Mouse (Mus musculus): ENCODE measurements around the gene Calu. TPM values are rescaled to one million over a fixed set of nuclear protein-coding genes. Genes with fewer than 3 reads are reported as not detected.
A peak's percentile ranks its signal among the peaks of the same experiment; 100 is the strongest.
"Not testable (repeated sequence)": the region's sequence is repeated elsewhere in the genome, so short reads cannot be mapped to it uniquely, and the experiment has no call there.

Calu gene
- total RNA-seq, 2 experiments from 2014 or later = 105 to 109 TPM

- peak; percentile 25 to 32 for DNase-seq (ENCODE audit: low spot score in 2 of 2)
These were observed 14.6 kb downstream of the Calu start for GRCm38 (mm10) chr6:29362246-29363128.

- no peak for DNase-seq (ENCODE audit: low spot score in 2 of 2)
These were observed 15.3 kb downstream of the Calu start for GRCm38 (mm10) chr6:29363129-29363515.

GRCm38 (mm10) chr6:29365277-29365676, 17.4 kb downstream of the Calu start:
- no peak for DNase-seq (ENCODE audit: low spot score in 2 of 2)

GRCm38 (mm10) chr6:29377386-29377785, 29.5 kb downstream of the Calu start:
- DNase-seq (ENCODE audit: low spot score in 2 of 2) = no peak

- no peak for DNase-seq (ENCODE audit: low spot score in 2 of 2)
These were observed 30.8 kb downstream of the Calu start for GRCm38 (mm10) chr6:29378678-29379077.

GRCm38 (mm10) chr6:29379954-29380353, 32.1 kb downstream of the Calu start:
- no peak for DNase-seq (ENCODE audit: low spot score in 2 of 2)

- DNase-seq (ENCODE audit: low spot score in 2 of 2) = no peak
These were observed 34.6 kb downstream of the Calu start for GRCm38 (mm10) chr6:29382442-29382841.

- peak in 1 of 2 experiments; percentile 8 for DNase-seq (ENCODE audit: low spot score in 2 of 2)
These were observed 40.2 kb downstream of the Calu start, which contains the start of gene Opn1sw for GRCm38 (mm10) chr6:29388052-29388518. Opn1sw (minus strand) TSS chr6:29388468.

GRCm38 (mm10) chr6:29388606-29389080, 40.8 kb downstream of the Calu start:
- peak; percentile 81 to 88 for DNase-seq (ENCODE audit: low spot score in 2 of 2)

GRCm38 (mm10) chr6:29389425-29389824, 41.6 kb downstream of the Calu start:
- DNase-seq (ENCODE audit: low spot score in 2 of 2) = no peak

- not testable (repeated sequence) for DNase-seq (ENCODE audit: low spot score in 2 of 2)
These were observed 42.6 kb downstream of the Calu start for GRCm38 (mm10) chr6:29390500-29390899.

- DNase-seq (ENCODE audit: low spot score in 2 of 2) = not testable (repeated sequence)
These were observed 43.4 kb downstream of the Calu start for GRCm38 (mm10) chr6:29391241-29391640.

GRCm38 (mm10) chr6:29391802-29392201, 43.9 kb downstream of the Calu start:
- no peak for DNase-seq (ENCODE audit: low spot score in 2 of 2)

GRCm38 (mm10) chr6:29394286-29394685, 46.4 kb downstream of the Calu start:
- DNase-seq (ENCODE audit: low spot score in 2 of 2) = no peak

GRCm38 (mm10) chr6:29395910-29396713, 48.2 kb downstream of the Calu start, which contains the start of gene Ccdc136:
Ccdc136 (plus strand) TSS chr6:29396309.
- peak; percentile 62 to 81 for DNase-seq (ENCODE audit: low spot score in 2 of 2)

- peak; percentile 29 to 38 for DNase-seq (ENCODE audit: low spot score in 2 of 2)
These were observed 49.1 kb downstream of the Calu start for GRCm38 (mm10) chr6:29396714-29397540.

- DNase-seq (ENCODE audit: low spot score in 2 of 2) = peak; percentile 62 to 73
These were observed 49.7 kb downstream of the Calu start for GRCm38 (mm10) chr6:29397575-29397974.

GRCm38 (mm10) chr6:29399851-29400250, 52.0 kb downstream of the Calu start:
- DNase-seq (ENCODE audit: low spot score in 2 of 2) = no peak

GRCm38 (mm10) chr6:29402693-29403342, 54.9 kb downstream of the Calu start:
- peak; percentile 25 to 52 for DNase-seq (ENCODE audit: low spot score in 2 of 2)

GRCm38 (mm10) chr6:29406412-29406811, 58.5 kb downstream of the Calu start:
- DNase-seq (ENCODE audit: low spot score in 2 of 2) = peak in 1 of 2 experiments; percentile 11

All from layer of hippocampus, postnatal 10 days (tissue).